Mouse (Mus musculus) olfactory bulb, adult 2 months (tissue): ENCODE results near the gene Idnk. TPM values are rescaled to one million over a fixed set of nuclear protein-coding genes. Genes with fewer than 3 reads are reported as not detected.
A peak's percentile ranks its signal among the peaks of the same experiment; 100 is the strongest.

Source experiments
- H3K27ac ChIP-seq: fragments of 200-500 bp; 2 replicates; pipeline ENCODE4 v1.5.1; 2012; ENCODE audit warnings: low read depth, low read length; ENCODE audit not compliant: insufficient read depth
- H3K4me1 ChIP-seq: fragments of 200-500 bp; 2 replicates; pipeline ENCODE4 v1.6.1; 2012; ENCODE audit warnings: low read length; ENCODE audit not compliant: control insufficient read depth, insufficient read depth
- H3K4me3 ChIP-seq: fragments of 200-500 bp; 2 replicates; pipeline ENCODE4 v1.5.1; 2012; ENCODE audit warnings: mild to moderate bottlenecking, low read depth, low read length, moderate library complexity; ENCODE audit not compliant: insufficient read depth
- CTCF ChIP-seq: fragments of 200-500 bp; IDR thresholded peaks from 2 replicates; pipeline ENCODE4 v1.5.1; 2012; ENCODE audit warnings: low read depth, mild to moderate bottlenecking, low read length, moderate library complexity; ENCODE audit not compliant: insufficient read depth
- POLR2A ChIP-seq: fragments of 200-500 bp; IDR thresholded peaks from 2 replicates; pipeline ENCODE4 v1.6.1; 2012; ENCODE audit warnings: mild to moderate bottlenecking, low read depth, low read length, moderate library complexity; ENCODE audit not compliant: insufficient read depth
- WGBS: fragments of 180-500 bp; shearing (Covaris S2); methylation state at CpG from one replicate; pipeline ENCODE4 v1.1.7; 2018; 5-methylcytosine and 5-hydroxymethylcytosine counted together
- polyA plus RNA-seq: library from polyadenylated mRNA; stranded (reverse); fragments of >200 nt; gene quantifications from 2 replicates; pipeline ENCODE4 v1.2.4, GENCODE M21; 2012; ENCODE audit warnings: low replicate concordance; ENCODE audit not compliant: missing spikeins, insufficient read depth, insufficient read length

Idnk gene
- polyA plus RNA-seq, result not detected in 2 replicates

DNA sequence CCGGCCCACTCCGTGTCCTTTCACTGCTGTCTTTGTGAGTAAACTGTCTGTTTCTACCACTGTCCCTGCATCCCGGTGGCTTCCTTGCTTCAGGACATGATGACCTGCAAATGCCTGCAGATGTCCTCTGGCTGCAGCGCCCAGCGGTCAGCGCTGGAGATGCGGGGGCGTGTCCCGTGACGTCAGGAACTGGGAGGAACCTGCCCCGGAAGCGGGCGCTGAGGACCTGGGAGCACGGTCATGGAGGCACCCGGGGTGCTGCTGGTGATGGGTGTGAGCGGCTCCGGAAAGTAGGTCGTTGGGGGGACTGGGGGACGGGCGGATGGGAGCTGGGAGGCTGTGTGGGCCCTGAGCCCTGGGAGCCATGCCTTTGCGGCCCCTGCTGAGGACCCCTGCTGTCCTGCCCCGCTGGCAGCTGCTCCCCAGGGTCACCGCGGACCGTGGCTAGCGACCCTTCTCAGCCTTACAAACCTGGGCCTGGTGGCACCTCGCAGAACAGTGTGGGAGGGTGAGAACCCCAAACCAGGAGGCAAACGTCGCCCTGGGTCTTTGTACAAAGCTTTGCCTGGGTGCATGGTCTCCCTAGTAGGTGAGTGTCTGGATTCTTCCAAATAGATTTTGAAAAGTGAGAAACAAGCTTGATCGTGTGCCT lies at the start of gene Idnk:
Gene Idnk, plus strand, starts transcription at position 203 of the 652 bp plus-strand sequence.
- H3K4me3 ChIP-seq, result peak within 1 kb of the TSS; percentile 65
- peak within 1 kb of the TSS; percentile 47 for H3K27ac ChIP-seq
- no peak for TF ChIP-seq CTCF
- TF ChIP-seq POLR2A, result peak; percentile 68
- WGBS, result under 1% methylated on average over 30 of the region's 30 CpGs
- H3K4me1 ChIP-seq, result peaks cover 7% of the 10 kb centered on the region

GRCm38 (mm10) chr13:58111306-58111705 lies 46.1 kb upstream of the Idnk start:
- Histone ChIP-seq H3K4me3 (peak overlapping the region; percentile 66), H3K4me1 (peaks cover 28% of the 10 kb centered on the region), H3K27ac (peak overlapping the region; percentile 96)
- WGBS, result 52% methylated on average over 6 of the region's 6 CpGs
- TF ChIP-seq CTCF (no peak), POLR2A (no peak)

DNA sequence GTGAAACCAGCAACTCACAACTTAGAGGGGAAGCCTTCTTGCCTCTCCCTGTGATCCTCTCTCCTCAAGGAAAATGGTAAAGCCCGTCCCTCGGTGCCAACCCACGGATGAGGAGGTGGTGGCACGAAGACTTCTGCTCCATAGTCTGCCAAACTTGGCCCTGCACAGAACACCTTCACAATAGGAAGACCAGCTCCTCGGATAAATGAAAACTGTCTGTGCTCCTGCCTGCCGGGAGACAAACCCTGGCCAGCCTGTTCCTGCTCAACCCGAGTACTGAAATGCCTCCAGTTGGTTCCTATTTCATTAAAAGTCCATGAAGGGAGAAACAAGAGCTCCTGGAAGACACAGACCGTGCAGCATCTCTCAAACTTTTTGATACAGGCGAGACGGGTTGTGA lies 45.3 kb upstream of the Idnk start:
- Histone ChIP-seq H3K27ac (peak overlapping the region; percentile 96), H3K4me3 (peak overlapping the region; percentile 66), H3K4me1 (peaks cover 28% of the 10 kb centered on the region)
- TF ChIP-seq POLR2A, result no peak
- WGBS, result 19% methylated on average over 10 of the region's 10 CpGs

GRCm38 (mm10) chr13:58112601-58113041 lies 44.8 kb upstream of the Idnk start:
- Histone ChIP-seq H3K4me3 (peak overlapping the region; percentile 66), H3K4me1 (peaks cover 28% of the 10 kb centered on the region), H3K27ac (peak overlapping the region; percentile 96)
- 4% methylated on average over 11 of the region's 11 CpGs for WGBS
- no peak for TF ChIP-seq CTCF
- TF ChIP-seq POLR2A, result no peak

DNA sequence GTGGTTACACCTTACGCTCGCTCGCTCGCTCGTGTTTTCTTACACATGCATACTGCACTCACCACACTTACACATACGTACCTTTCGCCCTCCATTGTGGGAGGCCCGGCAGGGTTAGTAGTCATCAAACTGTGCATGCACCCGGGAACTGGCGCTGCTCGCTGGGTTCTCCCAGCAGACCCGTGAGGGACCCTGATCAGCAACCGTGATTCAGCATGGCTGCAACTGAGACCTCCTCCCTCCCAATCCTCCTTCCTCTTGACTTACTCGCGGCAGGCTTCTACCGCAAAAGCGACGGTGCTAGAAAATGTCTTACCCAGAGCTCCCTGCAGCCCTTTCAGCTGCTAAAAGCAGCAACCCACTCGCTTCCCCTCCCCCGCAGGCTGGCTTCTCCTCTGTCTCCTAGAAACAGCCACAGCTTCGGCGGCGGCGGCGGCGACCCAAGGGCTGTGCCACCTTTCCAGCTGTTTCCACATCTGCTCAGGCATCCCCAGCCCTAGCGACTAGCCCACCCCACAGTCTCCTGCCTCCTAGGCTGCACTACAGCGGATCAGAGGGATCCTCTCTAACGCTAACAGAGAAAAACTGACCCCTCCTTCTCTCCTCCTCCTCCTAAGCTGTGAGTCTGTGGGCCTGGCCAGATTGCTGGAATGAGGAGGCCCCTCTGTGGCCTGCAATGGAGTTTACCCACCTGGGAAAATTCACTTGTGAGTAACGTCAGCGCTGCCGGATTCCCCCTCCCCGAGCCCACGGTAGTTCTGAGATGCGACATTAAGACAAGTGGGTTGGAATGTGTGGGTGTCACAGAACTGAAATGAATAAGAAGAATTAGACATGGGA lies 44.2 kb upstream of the Idnk start, which contains the start of gene Klhl3:
Gene Klhl3, minus strand, starts transcription at position 532 of the 840 bp plus-strand sequence.
- H3K4me1 ChIP-seq, result peaks cover 28% of the 10 kb centered on the region
- peak within 1 kb of the TSS; percentile 96 for H3K27ac ChIP-seq
- TF ChIP-seq POLR2A (peak; percentile 29), CTCF (no peak; the same call in 1 of the 2 replicates)
- WGBS, result 0% methylated on average over 35 of the region's 35 CpGs
- peak within 1 kb of the TSS; percentile 66 for H3K4me3 ChIP-seq

- Histone ChIP-seq H3K27ac (no peak overlapping the region), H3K4me1 (peaks cover 24% of the 10 kb centered on the region), H3K4me3 (no peak overlapping the region)
- whole genome bisulfite sequencing, result 53% methylated on average over 13 of the region's 13 CpGs
- TF ChIP-seq POLR2A (no peak), CTCF (no peak)
Observed at GRCm38 (mm10) chr13:58115227-58115626, 42.2 kb upstream of the Idnk start.

DNA sequence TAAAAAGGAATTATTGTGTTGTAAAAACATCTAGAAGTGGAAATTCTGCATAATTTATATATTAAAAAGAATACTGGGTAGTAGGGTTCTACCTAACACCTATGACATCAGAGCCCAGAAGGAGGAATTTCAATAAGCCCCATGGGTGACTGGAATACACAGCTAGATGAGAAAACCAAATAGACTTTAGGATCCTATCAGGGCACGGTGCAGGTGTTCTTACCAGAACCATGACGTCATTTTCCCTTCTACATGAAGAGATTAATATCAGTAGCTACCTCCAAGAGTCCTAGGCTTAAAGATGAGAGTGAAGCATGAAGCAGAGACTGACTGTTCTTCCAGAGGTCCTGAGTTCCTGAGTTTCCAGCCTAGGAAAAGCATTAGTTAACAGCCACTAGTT lies 40.6 kb upstream of the Idnk start:
- Histone ChIP-seq H3K4me1 (peaks cover 18% of the 10 kb centered on the region), H3K27ac (no peak overlapping the region), H3K4me3 (no peak overlapping the region)
- TF ChIP-seq CTCF, result no peak
- TF ChIP-seq POLR2A, result no peak
- WGBS, result 85% methylated on average over 2 of the region's 2 CpGs

DNA sequence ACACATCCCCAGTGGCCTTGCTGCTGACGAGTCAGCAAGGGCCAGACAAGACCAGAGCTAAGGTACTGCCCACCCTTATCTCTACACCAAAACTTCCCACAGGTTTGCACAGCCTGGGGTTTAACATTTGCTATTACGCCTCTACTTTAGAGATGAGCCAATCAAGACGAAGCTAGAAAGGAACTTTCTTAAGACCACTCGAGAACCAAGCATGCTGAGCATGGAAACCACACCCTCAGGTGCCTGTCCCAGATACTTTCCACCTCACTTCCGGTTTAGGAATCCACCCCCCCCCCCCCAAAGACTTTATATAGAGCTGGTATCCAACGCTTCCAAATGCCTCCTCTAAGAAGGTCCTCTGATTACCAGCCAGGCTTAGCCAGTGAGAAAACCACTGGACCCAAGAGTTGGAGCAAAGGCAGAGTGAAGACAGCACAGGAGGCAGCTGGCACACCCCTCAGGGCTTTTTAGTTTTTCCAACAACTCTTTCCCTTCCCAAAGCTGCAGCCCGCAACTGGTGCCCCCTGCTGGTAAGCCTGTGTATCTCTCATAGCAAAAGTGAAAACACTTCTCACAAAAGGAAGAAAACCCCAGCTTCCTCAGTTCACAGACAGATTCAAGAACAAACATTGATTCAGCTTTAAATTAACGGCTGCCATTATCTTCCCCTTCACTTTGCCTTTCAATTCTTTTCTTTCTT lies 40.0 kb upstream of the Idnk start:
- no peak overlapping the region for H3K27ac ChIP-seq
- H3K4me1 ChIP-seq, result peaks cover 15% of the 10 kb centered on the region
- 70% methylated on average over 8 of the region's 8 CpGs for WGBS
- H3K4me3 ChIP-seq, result no peak overlapping the region
- no peak for TF ChIP-seq POLR2A
- TF ChIP-seq CTCF, result peak; percentile 41; the same call in 1 of the 2 replicates

GRCm38 (mm10) chr13:58122786-58123297 lies 34.6 kb upstream of the Idnk start:
- Histone ChIP-seq H3K27ac (no peak overlapping the region), H3K4me1 (peaks cover 2% of the 10 kb centered on the region), H3K4me3 (no peak overlapping the region)
- TF ChIP-seq CTCF (no peak), POLR2A (no peak)
- 61% methylated on average over 10 of the region's 10 CpGs for WGBS
